Mouse (Mus musculus): Measurements from ENCODE around the gene En2. TPM values are rescaled to one million over a fixed set of nuclear protein-coding genes. Genes with fewer than 3 reads are reported as not detected.

The En2 gene
- polyA plus RNA-seq, 1 experiment from 2014 or later, result 0.60 TPM

GRCm38 (mm10) chr5:28219596-28219995 lies 54.1 kb downstream of the En2 start:
- no peak for ATAC-seq (ENCODE audit: low FRiP score, low read depth)
- Histone ChIP-seq H3K4me3 (no peak overlapping the region), H3K9ac (no peak overlapping the region), H3K4me1 (replicated peaks) (no peaks in the 10 kb centered on the region), H3K4me2 (no peak overlapping the region), H3K36me3 (no peaks in the 10 kb centered on the region), H3K9me3 (no peaks in the 10 kb centered on the region), H3K27ac (replicated peaks) (no peak overlapping the region), H3K27me3 (no peaks in the 10 kb centered on the region)
- 82% methylated on average over 1 of the region's 1 CpGs for WGBS

Other genes starting within 250 kb of the En2 start
- 80.5 and 83.3 TPM in 2 replicates for gene Insig1, start 94.3 kb upstream of the En2 start, polyA plus RNA-seq (2015; fragmentation: Nextera tagmentation; extraction: Ambion mirVana)
- 37.0 and 66.2 TPM in 2 replicates for gene Cnpy1, start 80.1 kb downstream of the En2 start, polyA plus RNA-seq (2015; fragmentation: Nextera tagmentation; extraction: Ambion mirVana)
- gene Rbm33, start 151.4 kb downstream of the En2 start, polyA plus RNA-seq (2015; fragmentation: Nextera tagmentation; extraction: Ambion mirVana), result 14.1 and 15.9 TPM in 2 replicates